Mouse (Mus musculus): Measurements from ENCODE around the gene Samt1.
A peak's percentile ranks its signal among the peaks of the same experiment; 100 is the strongest.
"Not testable (repeated sequence)": the region's sequence is repeated elsewhere in the genome, so short reads cannot be mapped to it uniquely, and the experiment has no call there.

Samt1 gene

GRCm38 (mm10) chrX:154012540-154012939 lies at the start of gene Samt1:
TSS of gene Samt1 (minus strand) at chrX:154012640.
- not testable (repeated sequence) for DNase-seq

- not testable (repeated sequence) for DNase-seq
These were observed 42.5 kb upstream of the Samt1 start, which contains the start of gene Gm10057 for GRCm38 (mm10) chrX:154054939-154055338. TSS of gene Gm10057 (minus strand) at chrX:154055039.

- DNase-seq: not testable (repeated sequence)
These were observed 21.3 kb upstream of the Samt1 start, which contains the start of gene 4921511M17Rik for GRCm38 (mm10) chrX:154033727-154034126. TSS of gene 4921511M17Rik (minus strand) at chrX:154033827.

- DNase-seq: not testable (repeated sequence)
These were observed 35.5 kb downstream of the Samt1 start for GRCm38 (mm10) chrX:153976914-153977313.

- DNase-seq: not testable (repeated sequence)
These were observed 36.0 kb downstream of the Samt1 start for GRCm38 (mm10) chrX:153976467-153976866.

GRCm38 (mm10) chrX:153974450-153974849 lies 38.0 kb downstream of the Samt1 start:
- peak; percentile 7 for DNase-seq

GRCm38 (mm10) chrX:153952866-153953265 lies 59.6 kb downstream of the Samt1 start:
- DNase-seq: not testable (repeated sequence)

Measured in kidney, postnatal 10 days (tissue).